Mouse (Mus musculus): ENCODE measurements around the gene Atp2b2. TPM values are rescaled to one million over a fixed set of nuclear protein-coding genes. Genes with fewer than 3 reads are reported as not detected.

Atp2b2 gene
- polyA plus RNA-seq, 1 experiment, result not detected

GRCm38 (mm10) chr6:113959336-113959735 is 83.1 kb downstream of the Atp2b2 start:
- H3K4me1 ChIP-seq (ENCODE audit: control insufficient read depth, insufficient read depth, low read length), result no peaks in the 10 kb centered on the region
- TF ChIP-seq POLR2A (IDR thresholded peaks at IDR 0.05; ENCODE audit: low read depth, low read length) (no peak), CTCF (IDR thresholded peaks at IDR 0.05; ENCODE audit: borderline replicate concordance, insufficient read depth, low read length) (no peak)
- no peak overlapping the region for H3K4me3 ChIP-seq (ENCODE audit: insufficient read depth, low read length)
- no peak overlapping the region for H3K27ac ChIP-seq (ENCODE audit: insufficient read depth, low read length)

- Histone ChIP-seq H3K4me1 (ENCODE audit: control insufficient read depth, insufficient read depth, low read length) (no peaks in the 10 kb centered on the region), H3K4me3 (ENCODE audit: insufficient read depth, low read length) (no peak overlapping the region), H3K27ac (ENCODE audit: insufficient read depth, low read length) (no peak overlapping the region)
- TF ChIP-seq POLR2A (IDR thresholded peaks at IDR 0.05; ENCODE audit: low read depth, low read length) (no peak), CTCF (IDR thresholded peaks at IDR 0.05; ENCODE audit: borderline replicate concordance, insufficient read depth, low read length) (no peak)
Observed at GRCm38 (mm10) chr6:113958714-113959113, 83.7 kb downstream of the Atp2b2 start.

GRCm38 (mm10) chr6:113958003-113958402 is 84.4 kb downstream of the Atp2b2 start:
- Histone ChIP-seq H3K27ac (ENCODE audit: insufficient read depth, low read length) (no peak overlapping the region), H3K4me1 (ENCODE audit: control insufficient read depth, insufficient read depth, low read length) (no peaks in the 10 kb centered on the region), H3K4me3 (ENCODE audit: insufficient read depth, low read length) (no peak overlapping the region)

GRCm38 (mm10) chr6:113957232-113957940 is 85.0 kb downstream of the Atp2b2 start:
- Histone ChIP-seq H3K4me3 (ENCODE audit: insufficient read depth, low read length) (no peak overlapping the region), H3K27ac (ENCODE audit: insufficient read depth, low read length) (no peak overlapping the region), H3K4me1 (ENCODE audit: control insufficient read depth, insufficient read depth, low read length) (no peaks in the 10 kb centered on the region)
- no peak for TF ChIP-seq CTCF (IDR thresholded peaks at IDR 0.05; ENCODE audit: borderline replicate concordance, insufficient read depth, low read length)
- no peak for TF ChIP-seq POLR2A (IDR thresholded peaks at IDR 0.05; ENCODE audit: low read depth, low read length)

More at GRCm38 (mm10) chr6:113958003-113958402, 84.4 kb downstream of the Atp2b2 start:
- TF ChIP-seq POLR2A (IDR thresholded peaks at IDR 0.05; ENCODE audit: low read depth, low read length) (no peak), CTCF (IDR thresholded peaks at IDR 0.05; ENCODE audit: borderline replicate concordance, insufficient read depth, low read length) (no peak)

- H3K4me3 ChIP-seq (ENCODE audit: insufficient read depth, low read length), result no peak overlapping the region
- TF ChIP-seq CTCF (IDR thresholded peaks at IDR 0.05; ENCODE audit: borderline replicate concordance, insufficient read depth, low read length), result no peak
- no peak for TF ChIP-seq POLR2A (IDR thresholded peaks at IDR 0.05; ENCODE audit: low read depth, low read length)
- H3K27ac ChIP-seq (ENCODE audit: insufficient read depth, low read length), result no peak overlapping the region
- H3K4me1 ChIP-seq (ENCODE audit: control insufficient read depth, insufficient read depth, low read length), result no peaks in the 10 kb centered on the region
Observed at GRCm38 (mm10) chr6:113947515-113947914, 94.9 kb downstream of the Atp2b2 start.

GRCm38 (mm10) chr6:113942355-113942754 is 100.1 kb downstream of the Atp2b2 start:
- H3K4me1 ChIP-seq (ENCODE audit: control insufficient read depth, insufficient read depth, low read length), result no peaks in the 10 kb centered on the region
- no peak overlapping the region for H3K27ac ChIP-seq (ENCODE audit: insufficient read depth, low read length)
- no peak overlapping the region for H3K4me3 ChIP-seq (ENCODE audit: insufficient read depth, low read length)
- TF ChIP-seq POLR2A (IDR thresholded peaks at IDR 0.05; ENCODE audit: low read depth, low read length) (no peak), CTCF (IDR thresholded peaks at IDR 0.05; ENCODE audit: borderline replicate concordance, insufficient read depth, low read length) (no peak)

- no peak overlapping the region for H3K27ac ChIP-seq (ENCODE audit: insufficient read depth, low read length)
- no peak overlapping the region for H3K4me3 ChIP-seq (ENCODE audit: insufficient read depth, low read length)
- no peak for TF ChIP-seq CTCF (IDR thresholded peaks at IDR 0.05; ENCODE audit: borderline replicate concordance, insufficient read depth, low read length)
- no peaks in the 10 kb centered on the region for H3K4me1 ChIP-seq (ENCODE audit: control insufficient read depth, insufficient read depth, low read length)
Observed at GRCm38 (mm10) chr6:113941324-113941723, 101.1 kb downstream of the Atp2b2 start.

- Histone ChIP-seq H3K27ac (ENCODE audit: insufficient read depth, low read length) (no peak overlapping the region), H3K4me3 (ENCODE audit: insufficient read depth, low read length) (no peak overlapping the region), H3K4me1 (ENCODE audit: control insufficient read depth, insufficient read depth, low read length) (no peaks in the 10 kb centered on the region)
- TF ChIP-seq CTCF (IDR thresholded peaks at IDR 0.05; ENCODE audit: borderline replicate concordance, insufficient read depth, low read length), result no peak
- TF ChIP-seq POLR2A (IDR thresholded peaks at IDR 0.05; ENCODE audit: low read depth, low read length), result no peak
Observed at GRCm38 (mm10) chr6:113939442-113939841, 103.0 kb downstream of the Atp2b2 start.

- H3K27ac ChIP-seq (ENCODE audit: insufficient read depth, low read length), result no peak overlapping the region
- TF ChIP-seq POLR2A (IDR thresholded peaks at IDR 0.05; ENCODE audit: low read depth, low read length) (no peak), CTCF (IDR thresholded peaks at IDR 0.05; ENCODE audit: borderline replicate concordance, insufficient read depth, low read length) (no peak)
- H3K4me3 ChIP-seq (ENCODE audit: insufficient read depth, low read length), result no peak overlapping the region
- no peaks in the 10 kb centered on the region for H3K4me1 ChIP-seq (ENCODE audit: control insufficient read depth, insufficient read depth, low read length)
Observed at GRCm38 (mm10) chr6:113936811-113937508, 105.5 kb downstream of the Atp2b2 start.

- Histone ChIP-seq H3K27ac (ENCODE audit: insufficient read depth, low read length) (no peak overlapping the region), H3K4me1 (ENCODE audit: control insufficient read depth, insufficient read depth, low read length) (no peaks in the 10 kb centered on the region), H3K4me3 (ENCODE audit: insufficient read depth, low read length) (no peak overlapping the region)
- no peak for TF ChIP-seq POLR2A (IDR thresholded peaks at IDR 0.05; ENCODE audit: low read depth, low read length)
- TF ChIP-seq CTCF (IDR thresholded peaks at IDR 0.05; ENCODE audit: borderline replicate concordance, insufficient read depth, low read length), result no peak
Observed at GRCm38 (mm10) chr6:113936111-113936510, 106.3 kb downstream of the Atp2b2 start.

Measured in embryonic fibroblast, embryonic 13.5 days (primary cell).